Mouse (Mus musculus) ES-E14 (cell line): ENCODE measurements around the gene Zfp467. TPM values are rescaled to one million over a fixed set of nuclear protein-coding genes. Genes with fewer than 3 reads are reported as not detected.

Source experiments
- DNase-seq: peaks from one replicate; pipeline ENCODE4 v3.0.0-alpha.2; 2013; ENCODE audit warnings: low read depth, low spot score
- H3K27ac ChIP-seq: 2 replicates; pipeline ENCODE4 v1.5.1; 2012; ENCODE audit warnings: low read depth, mild to moderate bottlenecking, low read length, moderate library complexity, mixed read lengths; ENCODE audit not compliant: poor library complexity, insufficient read depth, severe bottlenecking
- H3K36me3 ChIP-seq: 2 replicates; pipeline ENCODE4 v1.6.1; 2012; ENCODE audit warnings: mild to moderate bottlenecking, low read length, moderate library complexity, mixed read lengths; ENCODE audit not compliant: control insufficient read depth, poor library complexity, insufficient read depth, severe bottlenecking
- H3K4me1 ChIP-seq, 2 experiments: fragments of 150-350 bp in 1 of 2; sonication (generic) in 1 of 2; 2 replicates each; pipeline ENCODE4 v1.6.1; 2012; ENCODE audit warnings: low read length in 2 of 2, mild to moderate bottlenecking in 1 of 2, mixed read lengths in 1 of 2; ENCODE audit not compliant: control insufficient read depth in 2 of 2, insufficient read depth in 2 of 2, poor library complexity in 1 of 2
- H3K4me3 ChIP-seq, 2 experiments: fragments of 150-350 bp in 1 of 2; sonication (generic) in 1 of 2; 2 replicates each; pipeline ENCODE4 v1.5.1; 2012; ENCODE audit warnings: low read length in 2 of 2, low read depth in 1 of 2, mild to moderate bottlenecking in 1 of 2, mixed read lengths in 1 of 2; ENCODE audit not compliant: insufficient read depth in 1 of 2, poor library complexity in 1 of 2, severe bottlenecking in 1 of 2
- H3K9ac ChIP-seq: 2 replicates; pipeline ENCODE4 v1.6.1; 2012; ENCODE audit warnings: low read depth, mild to moderate bottlenecking, low read length, mixed read lengths; ENCODE audit not compliant: poor library complexity, insufficient read depth, severe bottlenecking
- H3K9me3 ChIP-seq: fragments of 150-350 bp; sonication (generic); 2 replicates; pipeline ENCODE4 v1.6.1; 2012; ENCODE audit warnings: low read depth, mild to moderate bottlenecking, low read length; ENCODE audit not compliant: control insufficient read depth, insufficient read depth
- CHD2 ChIP-seq: IDR thresholded peaks from 2 replicates; pipeline ENCODE4 v1.6.1; 2014; ENCODE audit warnings: mild to moderate bottlenecking, low read depth, low read length, inconsistent platforms
- HCFC1 ChIP-seq: IDR thresholded peaks from 2 replicates; pipeline ENCODE4 v1.6.1; 2012; ENCODE audit warnings: low read length, inconsistent platforms, borderline replicate concordance; ENCODE audit not compliant: insufficient read depth
- MAFK ChIP-seq: IDR thresholded peaks from 2 replicates; pipeline ENCODE4 v1.6.1; 2014; ENCODE audit warnings: mild to moderate bottlenecking, low read depth, low read length, inconsistent platforms; ENCODE audit not compliant: insufficient read depth
- ZC3H11A ChIP-seq: IDR thresholded peaks from 2 replicates; pipeline ENCODE4 v1.6.1; 2012; ENCODE audit warnings: low read depth, mild to moderate bottlenecking, inconsistent platforms, low read length, borderline replicate concordance
- ZNF384 ChIP-seq: IDR thresholded peaks from 2 replicates; pipeline ENCODE4 v1.6.1; 2012; ENCODE audit warnings: low read depth, low read length, inconsistent platforms
- in situ Hi-C, 2 experiments: fragments of 600-800 bp; cut with MboI; formaldehyde crosslinking; loops; one replicate each; pipeline ENCODE4 v1.15.1; 2025; ENCODE audit warnings: low sequenced_read_pairs in 2 of 2, inconsistent platforms in 1 of 2; ENCODE audit not compliant: unreplicated experiment in 2 of 2
- total RNA-seq: library from RNA; depleted of rRNA; stranded (reverse); fragments of 300-350 nt; gene quantifications from 2 replicates; pipeline ENCODE4 v1.2.3, GENCODE M21; 2012

Zfp467 gene
- total RNA-seq, 1 experiment, result 1.3 TPM

GRCm38 (mm10) chr6:48467490-48467889, 21.9 kb upstream of the Zfp467 start:
- no peak for DNase-seq
- H3K4me1 ChIP-seq, result no peaks in the 10 kb centered on the region
- no peak for TF ChIP-seq CHD2
- no peak for TF ChIP-seq MAFK
- TF ChIP-seq ZC3H11A, result no peak
- no peak for TF ChIP-seq HCFC1
- no peak for TF ChIP-seq ZNF384
- in situ Hi-C loops, result no loop called here
- H3K9ac ChIP-seq, result no peak overlapping the region
- no peak overlapping the region for H3K4me3 ChIP-seq
- no peak overlapping the region for H3K27ac ChIP-seq
- H3K36me3 ChIP-seq, result no peaks in the 10 kb centered on the region
- H3K9me3 ChIP-seq, result no peaks in the 10 kb centered on the region

DNA sequence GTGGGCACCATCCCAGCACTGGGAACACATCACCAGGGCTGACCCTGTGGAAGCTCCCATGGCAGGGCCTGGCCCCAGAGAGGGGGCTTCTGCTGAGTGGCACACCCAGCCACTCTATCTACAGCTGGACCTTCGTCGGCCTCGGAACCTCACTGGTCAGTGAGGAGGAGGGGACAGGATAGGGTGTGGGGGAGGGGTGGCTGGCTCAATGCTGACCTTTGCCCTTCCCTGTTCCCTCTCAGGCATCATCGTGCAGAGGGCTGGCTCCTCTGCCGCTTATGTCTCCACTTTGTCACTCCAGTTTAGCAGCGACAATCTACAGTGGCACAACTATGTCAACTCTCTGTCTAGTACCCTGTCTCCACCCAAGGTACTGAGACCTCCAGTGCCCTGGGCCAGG, 21.1 kb upstream of the Zfp467 start:
- TF ChIP-seq HCFC1, result no peak
- no peak for TF ChIP-seq ZNF384
- no peak for TF ChIP-seq ZC3H11A
- TF ChIP-seq CHD2, result no peak
- TF ChIP-seq MAFK, result no peak
- H3K27ac ChIP-seq, result no peak overlapping the region
- H3K36me3 ChIP-seq, result no peaks in the 10 kb centered on the region
- in situ Hi-C loops, result no loop called here
- no peak overlapping the region for H3K9ac ChIP-seq
- H3K4me3 ChIP-seq, result no peak overlapping the region
- no peak for DNase-seq
- H3K4me1 ChIP-seq, result no peaks in the 10 kb centered on the region
- H3K9me3 ChIP-seq, result no peaks in the 10 kb centered on the region

- in situ Hi-C loops, result no loop called here
- H3K9ac ChIP-seq, result no peak overlapping the region
- TF ChIP-seq ZC3H11A (no peak), HCFC1 (no peak)
Observed at GRCm38 (mm10) chr6:48464966-48465679, 19.5 kb upstream of the Zfp467 start.

DNA sequence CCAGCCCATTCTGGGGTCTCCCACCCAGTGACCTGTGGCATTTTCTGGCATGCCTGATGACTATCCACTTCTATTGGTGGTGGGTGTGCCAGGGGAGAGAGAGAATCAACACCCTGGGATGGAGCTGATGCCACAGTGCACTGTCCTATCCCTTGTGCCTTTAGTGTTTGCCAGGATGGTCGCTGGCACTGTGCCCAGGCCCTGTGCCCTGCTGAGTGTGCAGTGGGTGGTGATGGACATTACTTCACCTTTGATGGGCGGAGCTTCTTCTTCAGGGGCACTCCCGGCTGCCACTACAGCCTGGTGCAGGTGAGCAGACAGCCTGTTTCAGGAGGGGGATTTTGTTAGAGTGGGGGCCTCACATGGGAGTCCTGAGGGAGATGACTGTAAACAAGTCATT, 7.1 kb upstream of the Zfp467 start:
- no peak overlapping the region for H3K4me3 ChIP-seq
- no peaks in the 10 kb centered on the region for H3K9me3 ChIP-seq
- no peak for DNase-seq
- TF ChIP-seq ZC3H11A (no peak), ZNF384 (no peak), CHD2 (no peak), HCFC1 (no peak), MAFK (no peak)
- H3K36me3 ChIP-seq, result no peaks in the 10 kb centered on the region
- H3K9ac ChIP-seq, result no peak overlapping the region
- H3K4me1 ChIP-seq, result no peaks in the 10 kb centered on the region
- in situ Hi-C loops, result no loop called here
- no peak overlapping the region for H3K27ac ChIP-seq

More at GRCm38 (mm10) chr6:48464966-48465679, 19.5 kb upstream of the Zfp467 start:
- no peak overlapping the region for H3K27ac ChIP-seq
- H3K9me3 ChIP-seq, result no peaks in the 10 kb centered on the region
- H3K4me3 ChIP-seq, result no peak overlapping the region
- DNase-seq, result no peak
- H3K4me1 ChIP-seq, result no peaks in the 10 kb centered on the region
- H3K36me3 ChIP-seq, result no peaks in the 10 kb centered on the region

DNA sequence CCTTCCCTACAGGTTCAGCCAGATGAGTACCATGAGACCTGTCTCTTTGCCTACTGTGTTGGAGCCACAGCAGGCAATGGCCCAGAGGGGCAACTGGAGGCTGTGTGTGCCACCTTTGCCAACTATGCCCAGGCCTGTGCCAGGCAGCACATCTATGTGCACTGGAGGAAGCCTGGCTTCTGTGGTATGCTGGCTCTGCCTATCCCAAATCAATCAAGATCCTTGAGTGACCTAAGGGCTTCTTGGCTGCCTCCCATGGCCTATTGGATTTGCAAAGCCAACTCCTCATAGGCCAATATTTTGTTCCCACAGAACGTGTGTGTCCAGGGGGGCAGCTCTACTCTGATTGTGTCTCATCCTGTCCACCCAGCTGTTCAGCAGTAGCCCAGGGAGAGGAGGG, 6.5 kb upstream of the Zfp467 start:
- Histone ChIP-seq H3K36me3 (no peaks in the 10 kb centered on the region), H3K4me1 (no peaks in the 10 kb centered on the region), H3K9me3 (no peaks in the 10 kb centered on the region), H3K9ac (no peak overlapping the region), H3K4me3 (no peak overlapping the region), H3K27ac (no peak overlapping the region)
- TF ChIP-seq ZC3H11A (no peak), ZNF384 (no peak), MAFK (no peak), CHD2 (no peak), HCFC1 (no peak)
- in situ Hi-C loops, result no loop called here
- DNase-seq, result no peak
